Mouse (Mus musculus) heart, embryonic 14.5 days (tissue): ENCODE measurements at regions not wholly inside any gene's neighbourhood (a gene's known extent, or its start where the extent isn't known, plus 50 kb on each side); places are given as distances from the start of the nearest gene placed in this dataset.

Experiments
- ATAC-seq: fragments of 200-750 bp; cut with Nextera tagmentation; 2 replicates; pipeline ENCODE4 v1.8.0; 2017; ENCODE audit warnings: low read depth, moderate TSS enrichment; ENCODE audit not compliant: insufficient number of reproducible peaks, insufficient read depth, low FRiP score
- H3K27ac ChIP-seq, 2 experiments: fragments of 200-500 bp in 1 of 2; fragments of 300-500 bp in 1 of 2; sonication (generic) in 1 of 2; replicated peaks in 1 of 2; 2 replicates each; pipeline ENCODE4 v1.5.1; 2012 to 2014; ENCODE audit warnings: low read depth in 2 of 2, low read length in 2 of 2, control low read depth in 1 of 2, mild to moderate bottlenecking in 1 of 2, mixed read lengths in 1 of 2; ENCODE audit not compliant: control insufficient read depth in 1 of 2, insufficient read depth in 1 of 2
- H3K27me3 ChIP-seq: fragments of 300-500 bp; sonication (generic); 2 replicates; pipeline ENCODE4 v1.6.1; 2014; ENCODE audit warnings: mild to moderate bottlenecking, low read length, control low read depth; ENCODE audit not compliant: control insufficient read depth, insufficient read depth
- H3K36me3 ChIP-seq: fragments of 300-500 bp; sonication (generic); 2 replicates; pipeline ENCODE4 v1.6.1; 2014; ENCODE audit warnings: mild to moderate bottlenecking, control low read depth, low read length, mixed read lengths; ENCODE audit not compliant: control insufficient read depth, insufficient read depth
- H3K4me1 ChIP-seq, 2 experiments: fragments of 200-500 bp in 1 of 2; fragments of 300-500 bp in 1 of 2; sonication (generic) in 1 of 2; 2 replicates each; pipeline ENCODE4 v1.6.1; 2012 to 2014; ENCODE audit warnings: low read length in 2 of 2, control low read depth in 1 of 2, mixed read lengths in 1 of 2; ENCODE audit not compliant: control insufficient read depth in 2 of 2, insufficient read depth in 2 of 2
- H3K4me2 ChIP-seq: fragments of 300-500 bp; sonication (generic); 2 replicates; pipeline ENCODE4 v1.6.1; 2014; ENCODE audit warnings: mild to moderate bottlenecking, low read length
- H3K4me3 ChIP-seq, 2 experiments: fragments of 200-500 bp in 1 of 2; fragments of 300-500 bp in 1 of 2; sonication (generic) in 1 of 2; 2 replicates each; pipeline ENCODE4 v1.5.1; 2012 to 2014; ENCODE audit warnings: low read length in 2 of 2, mild to moderate bottlenecking in 2 of 2, control low read depth in 1 of 2, low read depth in 1 of 2, moderate library complexity in 1 of 2; ENCODE audit not compliant: control insufficient read depth in 1 of 2, insufficient read depth in 1 of 2
- H3K9ac ChIP-seq: fragments of 300-500 bp; sonication (generic); 2 replicates; pipeline ENCODE4 v1.6.1; 2014; ENCODE audit warnings: mild to moderate bottlenecking, low read length
- H3K9me3 ChIP-seq: fragments of 300-500 bp; sonication (generic); 2 replicates; pipeline ENCODE4 v1.6.1; 2016; ENCODE audit warnings: low read length, control low read depth; ENCODE audit not compliant: control insufficient read depth
- WGBS: fragments of 180-500 bp; shearing (Covaris S2); extraction: QIAGEN DNeasy Blood & Tissue Kit; methylation state at CpG from one replicate; pipeline ENCODE4 v1.1.7; 2014; 5-methylcytosine and 5-hydroxymethylcytosine counted together

DNA sequence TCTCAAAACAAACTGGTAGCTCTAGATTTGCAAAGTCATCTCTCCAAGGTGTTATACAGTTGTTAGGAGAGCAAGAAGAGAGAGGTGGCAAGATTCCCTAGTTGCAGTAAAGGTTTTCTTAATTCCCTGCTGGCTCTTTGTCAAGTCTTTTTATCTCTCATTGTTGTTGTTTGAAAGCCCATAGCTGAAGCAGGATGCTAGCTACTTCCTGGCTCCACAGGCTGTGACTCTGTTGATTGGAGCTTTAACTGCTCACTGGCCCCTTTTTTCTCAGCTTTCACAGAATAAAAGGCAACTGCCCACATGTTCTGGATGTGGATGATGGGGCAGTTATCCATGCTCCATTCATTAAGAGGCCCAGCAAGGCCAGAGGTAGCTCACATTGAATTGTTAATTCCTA, 122.7 kb upstream of the Plpp4 start:
- Histone ChIP-seq H3K4me3 (no peak overlapping the region), H3K27me3 (no peaks in the 10 kb centered on the region), H3K36me3 (no peaks in the 10 kb centered on the region), H3K9me3 (no peaks in the 10 kb centered on the region), H3K4me2 (no peak overlapping the region), H3K9ac (no peak overlapping the region), H3K27ac (peak overlapping the region in 1 of 2 experiments; percentile 43; a peak in 2 of 4 replicates), H3K4me1 (0 out of 4 replicates have a peak, but pooled peaks cover 0 to 6% of the 10 kb centered on the region in 2 experiments)
- ATAC-seq, result no peak

DNA sequence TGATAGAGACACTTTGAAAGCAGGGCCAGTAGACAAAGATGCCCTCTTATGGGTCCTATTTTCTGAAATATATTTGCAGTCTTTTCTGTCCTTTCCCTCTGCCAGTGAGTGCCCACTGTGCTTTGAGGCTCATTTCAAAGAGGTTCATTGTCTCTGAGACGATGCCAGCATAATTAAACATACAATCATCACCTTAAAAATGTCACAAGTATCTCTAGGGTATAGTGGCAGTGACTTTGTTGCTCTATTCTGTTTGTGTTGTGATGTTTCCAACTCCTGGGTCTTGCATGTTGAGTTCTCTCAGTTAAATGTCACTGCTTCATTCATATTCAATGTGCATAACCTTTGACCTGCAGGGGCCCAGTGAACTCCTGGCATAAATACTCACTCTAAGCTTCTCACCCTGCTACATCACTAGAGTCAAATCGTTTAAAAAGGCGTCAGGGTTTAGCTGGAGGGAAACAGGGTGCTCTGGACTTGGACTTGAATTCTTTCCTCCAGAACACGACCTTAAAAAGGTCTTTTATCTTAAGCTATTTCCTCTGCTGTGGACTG, 122.1 kb upstream of the Plpp4 start:
- WGBS, result 20% methylated on average over 4 of the region's 4 CpGs
- H3K4me2 ChIP-seq, result no peak overlapping the region
- no peaks in the 10 kb centered on the region for H3K9me3 ChIP-seq
- H3K36me3 ChIP-seq, result no peaks in the 10 kb centered on the region
- no peak for ATAC-seq
- H3K4me1 ChIP-seq, result 0 out of 4 replicates have a peak, but pooled peaks cover 0 to 6% of the 10 kb centered on the region in 2 experiments
- no peak overlapping the region for H3K9ac ChIP-seq
- no peak overlapping the region for H3K4me3 ChIP-seq
- H3K27me3 ChIP-seq, result no peaks in the 10 kb centered on the region
- H3K27ac ChIP-seq, result peak overlapping the region; percentile 43 to 46; a peak in 2 of 4 replicates

DNA sequence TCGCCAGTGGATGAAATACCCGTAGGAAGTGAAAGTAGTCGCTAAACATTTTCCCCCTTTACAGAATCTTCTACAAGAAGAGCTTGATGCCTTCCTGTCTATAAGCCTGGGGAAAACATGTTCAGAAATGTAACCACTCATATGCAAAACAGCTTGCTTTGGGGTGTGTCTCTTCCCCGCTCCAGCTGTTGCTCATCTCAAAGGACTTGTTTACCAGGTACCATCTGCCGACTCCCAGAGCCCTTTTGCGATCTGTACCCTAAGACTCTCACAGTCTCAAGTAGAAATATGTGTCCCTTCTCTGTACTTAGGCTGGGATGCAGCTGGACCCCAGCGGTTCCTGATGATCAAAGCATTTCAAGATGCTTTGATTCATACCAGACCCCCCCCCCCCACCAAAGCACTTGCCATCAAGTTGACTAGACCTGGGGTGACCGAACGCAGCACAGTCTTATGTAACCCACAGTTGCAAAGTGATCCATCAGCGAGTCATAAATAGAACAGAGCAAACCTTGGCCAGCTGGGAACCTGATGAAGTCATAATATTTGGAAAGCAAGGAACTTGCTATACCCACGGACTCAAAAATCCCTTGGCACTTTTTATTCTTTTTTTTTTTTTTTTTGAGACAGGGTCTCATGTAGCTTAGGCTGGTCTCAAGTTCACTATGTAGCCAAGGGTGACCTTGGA, 119.4 kb upstream of the Plpp4 start:
- Histone ChIP-seq H3K9ac (no peak overlapping the region), H3K9me3 (no peaks in the 10 kb centered on the region), H3K4me1 (0 out of 4 replicates have a peak, but pooled peaks cover 0 to 6% of the 10 kb centered on the region in 2 experiments), H3K4me3 (no peak overlapping the region), H3K36me3 (no peaks in the 10 kb centered on the region), H3K4me2 (no peak overlapping the region), H3K27me3 (no peaks in the 10 kb centered on the region), H3K27ac (no peak overlapping the region)
- no peak for ATAC-seq
- 76% methylated on average over 11 of the region's 11 CpGs for WGBS

DNA sequence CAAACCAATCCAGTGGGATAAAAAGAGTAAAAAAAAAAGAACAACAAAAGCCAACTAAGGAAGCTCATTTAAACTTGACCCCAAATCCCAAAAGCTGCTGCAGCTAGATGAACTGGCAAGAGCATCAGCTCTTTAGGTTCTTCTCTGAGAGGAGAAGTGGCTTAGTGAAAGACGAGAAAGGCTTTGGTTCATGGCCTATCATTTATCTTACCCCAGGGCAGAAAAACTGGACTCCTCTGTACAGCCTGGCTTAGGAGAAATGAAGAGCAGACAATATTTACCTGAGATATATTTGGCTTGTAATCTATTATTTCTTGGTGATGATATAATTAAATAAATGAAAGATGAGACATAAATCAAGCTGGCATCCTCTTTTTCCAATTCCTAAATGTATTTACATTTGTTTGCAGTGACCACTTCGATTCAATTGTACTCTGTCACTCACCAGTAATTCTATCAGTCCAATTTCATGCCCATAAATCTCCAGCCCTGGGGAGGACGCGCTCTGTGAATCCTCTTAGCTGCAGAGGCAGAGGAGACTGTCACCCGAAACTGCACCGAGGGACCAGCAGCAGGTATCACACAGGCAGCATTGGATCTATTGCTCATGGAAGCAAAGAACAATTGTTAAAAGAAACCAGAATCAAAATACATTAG, 114.8 kb upstream of the Plpp4 start:
- no peak overlapping the region for H3K9ac ChIP-seq
- H3K27me3 ChIP-seq, result no peaks in the 10 kb centered on the region
- no peak for ATAC-seq
- no peaks in the 10 kb centered on the region for H3K36me3 ChIP-seq
- H3K4me3 ChIP-seq, result no peak overlapping the region
- no peak overlapping the region for H3K27ac ChIP-seq
- 89% methylated on average over 6 of the region's 6 CpGs for WGBS
- H3K4me1 ChIP-seq, result no peaks in the 10 kb centered on the region
- H3K9me3 ChIP-seq, result no peaks in the 10 kb centered on the region
- H3K4me2 ChIP-seq, result no peak overlapping the region

DNA sequence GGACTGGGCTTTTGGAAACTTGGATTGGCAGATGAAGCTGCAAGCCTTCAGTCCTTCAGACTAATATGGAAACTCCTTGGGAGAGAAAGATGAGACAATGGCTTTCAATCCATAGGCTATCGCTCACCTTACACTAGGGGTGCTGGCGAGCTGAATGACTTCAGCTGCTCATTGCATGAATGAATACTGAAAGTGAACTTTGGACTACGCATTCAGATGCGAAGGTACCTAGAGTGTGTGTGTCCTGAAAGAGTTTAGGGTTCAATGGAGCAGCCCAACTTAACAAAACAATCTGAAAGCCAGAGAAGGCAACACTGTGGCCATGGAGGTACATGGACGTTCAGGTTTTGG, 114.3 kb upstream of the Plpp4 start:
- Histone ChIP-seq H3K9ac (no peak overlapping the region), H3K4me3 (no peak overlapping the region), H3K4me2 (no peak overlapping the region), H3K27me3 (no peaks in the 10 kb centered on the region), H3K27ac (no peak overlapping the region), H3K9me3 (no peaks in the 10 kb centered on the region), H3K36me3 (no peaks in the 10 kb centered on the region), H3K4me1 (no peaks in the 10 kb centered on the region)
- 76% methylated on average over 5 of the region's 5 CpGs for WGBS
- ATAC-seq, result no peak

DNA sequence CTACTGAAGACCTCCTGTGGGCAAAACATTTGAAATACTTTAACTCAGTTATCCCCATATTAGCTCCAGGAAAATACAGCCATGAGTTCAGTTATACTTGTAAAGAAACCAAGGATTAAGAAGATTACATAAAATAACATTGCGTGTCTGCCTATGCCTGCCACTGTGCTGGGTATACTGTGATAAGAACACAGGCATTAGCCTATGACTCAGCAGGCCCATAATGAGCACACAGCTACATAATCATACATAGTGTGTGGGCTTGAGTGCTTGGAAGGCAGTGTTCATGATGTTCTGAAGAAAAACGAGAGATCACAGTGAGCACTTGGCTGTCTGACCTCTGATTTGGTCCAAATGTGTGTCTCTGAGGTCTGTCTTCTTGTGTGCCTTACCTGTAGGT, 101.3 kb upstream of the Plpp4 start:
- Histone ChIP-seq H3K4me1 (no peaks in the 10 kb centered on the region), H3K9ac (no peak overlapping the region), H3K4me2 (no peak overlapping the region), H3K36me3 (no peaks in the 10 kb centered on the region), H3K4me3 (no peak overlapping the region), H3K27ac (no peak overlapping the region), H3K9me3 (no peaks in the 10 kb centered on the region), H3K27me3 (no peaks in the 10 kb centered on the region)
- WGBS, result 52% methylated on average over 2 of the region's 2 CpGs
- ATAC-seq, result no peak

DNA sequence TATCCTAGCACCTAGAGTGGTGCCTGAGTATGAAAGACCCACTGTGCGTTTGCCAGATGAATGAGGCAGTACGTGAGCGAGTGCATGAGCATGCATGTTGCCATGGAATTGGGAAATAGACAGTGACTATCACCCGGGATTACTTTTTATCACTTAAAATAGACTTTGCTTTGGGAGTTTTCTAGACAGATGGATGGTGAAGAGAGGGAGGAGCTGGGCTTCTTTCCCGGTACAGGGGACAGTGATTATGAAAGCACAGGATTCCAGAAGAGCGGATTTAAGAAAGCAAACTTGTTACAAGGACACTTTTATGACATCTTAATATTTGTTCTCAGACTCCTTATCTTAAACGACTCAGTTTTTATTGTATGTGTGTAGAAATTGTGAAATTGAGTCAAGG, 86.9 kb upstream of the Plpp4 start:
- Histone ChIP-seq H3K9ac (no peak overlapping the region), H3K9me3 (no peaks in the 10 kb centered on the region), H3K27me3 (no peaks in the 10 kb centered on the region), H3K27ac (no peak overlapping the region), H3K4me3 (no peak overlapping the region), H3K36me3 (no peaks in the 10 kb centered on the region), H3K4me1 (no peaks in the 10 kb centered on the region), H3K4me2 (no peak overlapping the region)
- ATAC-seq, result no peak
- WGBS, result 82% methylated on average over 7 of the region's 7 CpGs
